Mouse (Mus musculus) midbrain, embryonic 14.5 days (tissue): ENCODE measurements around the gene Il6ra. TPM values are rescaled to one million over a fixed set of nuclear protein-coding genes. Genes with fewer than 3 reads are reported as not detected.
"Not testable (repeated sequence)": the region's sequence is repeated elsewhere in the genome, so short reads cannot be mapped to it uniquely, and the experiment has no call there.

ENCODE experiments used
- ATAC-seq: fragments of 200-750 bp; cut with Nextera tagmentation; 2 replicates; pipeline ENCODE4 v1.8.0; 2017; ENCODE audit warnings: moderate number of reproducible peaks, moderate library complexity; ENCODE audit not compliant: low FRiP score, low TSS enrichment
- DNase-seq: peaks from one replicate; pipeline ENCODE4 v3.0.0-alpha.2; 2015
- H3K27ac ChIP-seq: fragments of 300-500 bp; sonication (generic); replicated peaks from 2 replicates; pipeline ENCODE4 v1.5.1; 2014; ENCODE audit warnings: mild to moderate bottlenecking, low read depth, low read length, moderate library complexity
- H3K27me3 ChIP-seq: fragments of 300-500 bp; sonication (generic); 2 replicates; pipeline ENCODE4 v1.6.1; 2014; ENCODE audit warnings: low read length, control low read depth, mixed read lengths; ENCODE audit not compliant: control insufficient read depth, insufficient read depth
- H3K36me3 ChIP-seq: fragments of 300-500 bp; sonication (generic); 2 replicates; pipeline ENCODE4 v1.6.1; 2014; ENCODE audit warnings: low read length, control low read depth; ENCODE audit not compliant: control insufficient read depth, insufficient read depth
- H3K4me1 ChIP-seq: fragments of 300-500 bp; sonication (generic); 2 replicates; pipeline ENCODE4 v1.6.1; 2014; ENCODE audit warnings: mild to moderate bottlenecking, antibody characterized with exemption, low read length, control low read depth; ENCODE audit not compliant: control insufficient read depth, insufficient read depth
- H3K4me2 ChIP-seq: fragments of 300-500 bp; sonication (generic); 2 replicates; pipeline ENCODE4 v1.6.1; 2014; ENCODE audit warnings: mild to moderate bottlenecking, low read length, moderate library complexity
- H3K4me3 ChIP-seq: fragments of 300-500 bp; sonication (generic); replicated peaks from 2 replicates; pipeline ENCODE4 v1.5.1; 2014; ENCODE audit warnings: low read depth, low read length
- H3K9ac ChIP-seq: fragments of 300-500 bp; sonication (generic); replicated peaks from 2 replicates; pipeline ENCODE4 v1.6.1; 2014; ENCODE audit warnings: mild to moderate bottlenecking, low read length, moderate library complexity
- H3K9me3 ChIP-seq: fragments of 300-500 bp; sonication (generic); 2 replicates; pipeline ENCODE4 v1.6.1; 2016; ENCODE audit warnings: low read length, control low read depth, mixed read lengths; ENCODE audit not compliant: control insufficient read depth
- WGBS: fragments of 180-500 bp; shearing (Covaris S2); extraction: QIAGEN DNeasy Blood & Tissue Kit; methylation state at CpG from one replicate; pipeline ENCODE4 v1.1.7; 2014; 5-methylcytosine and 5-hydroxymethylcytosine counted together
- polyA plus RNA-seq: library from polyadenylated mRNA; unstranded; fragments of >200 nt; fragmentation: Nextera tagmentation; extraction: Ambion mirVana; gene quantifications from 2 replicates; pipeline ENCODE4 v1.2.1, GENCODE M21; 2014

Gene Il6ra
- polyA plus RNA-seq, 1 experiment from 2014 or later = 0.66 TPM

GRCm38 (mm10) chr3:89868956-89869355, 44.0 kb downstream of the Il6ra start:
- H3K9ac ChIP-seq = no peak overlapping the region
- H3K27me3 ChIP-seq = no peaks in the 10 kb centered on the region
- DNase-seq (no peak), ATAC-seq (no peak)
- 0 out of 2 replicates have a peak, but pooled peaks cover 2% of the 10 kb centered on the region for H3K4me1 ChIP-seq
- no peaks in the 10 kb centered on the region for H3K9me3 ChIP-seq
- H3K36me3 ChIP-seq = no peaks in the 10 kb centered on the region
- no peak overlapping the region for H3K4me2 ChIP-seq
- no peak overlapping the region for H3K4me3 ChIP-seq
- H3K27ac ChIP-seq = no peak overlapping the region
- WGBS = 51% methylated on average over 9 of the region's 9 CpGs

- no peaks in the 10 kb centered on the region for H3K36me3 ChIP-seq
- H3K4me3 ChIP-seq = no peak overlapping the region
- no peak overlapping the region for H3K4me2 ChIP-seq
- 0 out of 2 replicates have a peak, but pooled peaks cover 2% of the 10 kb centered on the region for H3K4me1 ChIP-seq
- no peak overlapping the region for H3K27ac ChIP-seq
- no peaks in the 10 kb centered on the region for H3K9me3 ChIP-seq
- H3K9ac ChIP-seq = no peak overlapping the region
- DNase-seq = peak; percentile 59
- no peaks in the 10 kb centered on the region for H3K27me3 ChIP-seq
- 21% methylated on average over 7 of the region's 7 CpGs for WGBS
- ATAC-seq = no peak
Observed at GRCm38 (mm10) chr3:89868357-89868756, 44.6 kb downstream of the Il6ra start.

GRCm38 (mm10) chr3:89867651-89868050, 45.3 kb downstream of the Il6ra start:
- Histone ChIP-seq H3K9ac (no peak overlapping the region), H3K36me3 (no peaks in the 10 kb centered on the region), H3K4me2 (no peak overlapping the region), H3K4me3 (no peak overlapping the region), H3K27me3 (no peaks in the 10 kb centered on the region), H3K4me1 (0 out of 2 replicates have a peak, but pooled peaks cover 2% of the 10 kb centered on the region), H3K9me3 (no peaks in the 10 kb centered on the region), H3K27ac (no peak overlapping the region)
- 53% methylated on average over 3 of the region's 4 CpGs for WGBS
- ATAC-seq (no peak), DNase-seq (peak; percentile 53)

- H3K4me1 ChIP-seq = 0 out of 2 replicates have a peak, but pooled peaks cover 2% of the 10 kb centered on the region
- ATAC-seq = no peak
- no peaks in the 10 kb centered on the region for H3K9me3 ChIP-seq
- no peak overlapping the region for H3K4me2 ChIP-seq
- H3K4me3 ChIP-seq = no peak overlapping the region
- no peaks in the 10 kb centered on the region for H3K27me3 ChIP-seq
- no peak for DNase-seq
- no peak overlapping the region for H3K27ac ChIP-seq
- WGBS = 79% methylated on average over 4 of the region's 4 CpGs
- no peaks in the 10 kb centered on the region for H3K36me3 ChIP-seq
- no peak overlapping the region for H3K9ac ChIP-seq
Observed at GRCm38 (mm10) chr3:89865764-89866163, 47.2 kb downstream of the Il6ra start.

- DNase-seq (peak; percentile 25), ATAC-seq (no peak)
- Histone ChIP-seq H3K27me3 (no peaks in the 10 kb centered on the region), H3K36me3 (no peaks in the 10 kb centered on the region), H3K4me2 (no peak overlapping the region), H3K4me1 (0 out of 2 replicates have a peak, but pooled peaks cover 2% of the 10 kb centered on the region), H3K9me3 (no peaks in the 10 kb centered on the region), H3K9ac (no peak overlapping the region), H3K4me3 (no peak overlapping the region), H3K27ac (no peak overlapping the region)
- WGBS = 56% methylated on average over 6 of the region's 6 CpGs
Observed at GRCm38 (mm10) chr3:89865020-89865419, 48.0 kb downstream of the Il6ra start.

GRCm38 (mm10) chr3:89863716-89864509, 49.1 kb downstream of the Il6ra start:
- H3K9me3 ChIP-seq = no peaks in the 10 kb centered on the region
- no peak for DNase-seq
- H3K4me3 ChIP-seq = no peak overlapping the region
- ATAC-seq = no peak
- H3K4me1 ChIP-seq = 0 out of 2 replicates have a peak, but pooled peaks cover 2% of the 10 kb centered on the region
- H3K4me2 ChIP-seq = no peak overlapping the region
- H3K27ac ChIP-seq = no peak overlapping the region
- 82% methylated on average over 9 of the region's 9 CpGs for WGBS
- H3K9ac ChIP-seq = no peak overlapping the region
- H3K36me3 ChIP-seq = no peaks in the 10 kb centered on the region
- no peaks in the 10 kb centered on the region for H3K27me3 ChIP-seq

GRCm38 (mm10) chr3:89863276-89863675, 49.7 kb downstream of the Il6ra start:
- WGBS = 88% methylated on average over 3 of the region's 3 CpGs
- not testable (repeated sequence) for H3K9ac ChIP-seq, H3K4me2 ChIP-seq

GRCm38 (mm10) chr3:89862182-89862761, 50.7 kb downstream of the Il6ra start:
- no peak overlapping the region for H3K4me2 ChIP-seq
- H3K27me3 ChIP-seq = no peaks in the 10 kb centered on the region
- no peak overlapping the region for H3K27ac ChIP-seq
- no peaks in the 10 kb centered on the region for H3K36me3 ChIP-seq
- 88% methylated on average over 8 of the region's 8 CpGs for WGBS
- ATAC-seq = no peak
- H3K4me3 ChIP-seq = no peak overlapping the region
- no peak overlapping the region for H3K9ac ChIP-seq
- no peaks in the 10 kb centered on the region for H3K9me3 ChIP-seq
- no peak for DNase-seq
- H3K4me1 ChIP-seq = no peaks in the 10 kb centered on the region

More at GRCm38 (mm10) chr3:89863276-89863675, 49.7 kb downstream of the Il6ra start:
- not testable (repeated sequence) for H3K36me3 ChIP-seq, H3K4me3 ChIP-seq, H3K27me3 ChIP-seq, DNase-seq, ATAC-seq, H3K27ac ChIP-seq, H3K9me3 ChIP-seq, H3K4me1 ChIP-seq
